Mouse (Mus musculus): ENCODE data around the gene Arhgap10.
A peak's percentile ranks its signal among the peaks of the same experiment; 100 is the strongest.

DNA sequence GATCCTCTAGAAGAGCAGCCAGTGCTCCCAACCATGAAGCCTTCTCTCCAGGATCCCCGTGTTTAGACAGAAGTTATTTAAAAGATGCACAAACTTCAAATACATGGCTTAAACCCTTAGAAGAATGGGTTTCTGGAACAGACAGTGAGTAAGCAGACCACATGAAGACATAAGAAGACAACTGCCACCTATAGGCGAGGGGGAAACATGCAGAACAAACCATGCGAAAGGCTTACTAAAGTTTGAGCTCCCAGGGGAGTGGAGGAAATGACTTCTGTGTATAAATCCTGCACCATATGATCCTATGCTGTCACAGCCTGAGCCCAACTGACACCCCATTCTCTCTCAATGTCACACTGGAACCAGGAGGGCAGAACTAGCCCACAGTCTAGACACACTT lies 150.7 kb downstream of the Arhgap10 start:
- TF ChIP-seq POLR2A (IDR thresholded peaks at IDR 0.05; ENCODE audit: control insufficient read depth in 1 of 2, insufficient read depth in 1 of 2, low read depth in 1 of 2, low read length in 2 of 2, poor library complexity in 1 of 2) (no peak), CTCF (IDR thresholded peaks at IDR 0.05 in 2 of 3, conservative IDR thresholded peaks at IDR 0.05 in 1 of 3; ENCODE audit: control insufficient read depth in 1 of 3, insufficient read depth in 1 of 3, low read depth in 2 of 3, low read length in 3 of 3, poor library complexity in 1 of 3, severe bottlenecking in 1 of 3) (peak; percentile 14 to 49 (median 40); a peak in 4 of 6 replicates), TBP (IDR thresholded peaks at IDR 0.05; ENCODE audit: low read depth, low read length) (no peak), MAX (IDR thresholded peaks at IDR 0.05; ENCODE audit: low read length) (no peak), USF1 (IDR thresholded peaks at IDR 0.05; ENCODE audit: low read depth, low read length) (no peak), EP300 (IDR thresholded peaks at IDR 0.05; ENCODE audit: low read depth in 1 of 2, low read length in 2 of 2) (no peak), ZMIZ1 (IDR thresholded peaks at IDR 0.05; ENCODE audit: low read depth, low read length) (no peak), NRF1 (IDR thresholded peaks at IDR 0.05; ENCODE audit: insufficient read depth, low read depth, low read length, poor library complexity, severe bottlenecking) (no peak), ZC3H11A (IDR thresholded peaks at IDR 0.05; ENCODE audit: low read depth, low read length) (no peak), E2F4 (IDR thresholded peaks at IDR 0.05; ENCODE audit: borderline replicate concordance, low read depth, low read length) (no peak), MXI1 (IDR thresholded peaks at IDR 0.05; ENCODE audit: low read depth, low read length) (no peak)
